ENCODE assay signal across 22 mouse cellular contexts in genomic region chr12:117127485-117127884, GRCm38 (mm10).
DNase-seq lines count a peak whose midpoint lies in the region; ATAC-seq and TF ChIP-seq lines count a peak whose summit lies in the region.
"Had no signal": no experiment of that assay in that cellular context is flagged by ENCODE, and none has a peak within 500 bp of the region (broad histone marks: within the 10 kb centered on the region; RNA-seq: fewer than 3 reads in every experiment).

No protein-coding gene starts in this region.

- H3K36me3 ChIP-seq in heart, postnatal 0 days (replicated peaks; ENCODE audit: control insufficient read depth, insufficient read depth, low read length) = no peaks in the 10 kb centered on the region
- H3K36me3 ChIP-seq in heart, embryonic 10.5 days = no peaks in the 10 kb centered on the region
- no peaks in the 10 kb centered on the region for H3K36me3 ChIP-seq in midbrain, embryonic 10.5 days
- H3K36me3 ChIP-seq in midbrain, postnatal 0 days (ENCODE audit: insufficient read depth, low read length) = no peaks in the 10 kb centered on the region
- H3K36me3 ChIP-seq: forebrain, embryonic 15.5 days; hindbrain, embryonic 10.5 days; neural tube, embryonic 12.5 days had no signal

- 51% methylated on average over 6 of the region's 6 CpGs for WGBS in heart, postnatal 0 days
- WGBS in heart, embryonic 10.5 days = 73% methylated on average over 6 of the region's 6 CpGs
- WGBS in midbrain, embryonic 10.5 days = 86% methylated on average over 6 of the region's 6 CpGs
- 66% methylated on average over 6 of the region's 6 CpGs for WGBS in midbrain, postnatal 0 days

- H3K4me3 ChIP-seq in heart, postnatal 0 days (ENCODE audit: low read depth, low read length) = no peak overlapping the region
- no peak overlapping the region for H3K4me3 ChIP-seq in heart, embryonic 10.5 days
- H3K4me3 ChIP-seq in midbrain, embryonic 10.5 days = no peak overlapping the region
- H3K4me3 ChIP-seq in midbrain, postnatal 0 days (ENCODE audit: low read depth, low read length) = no peak overlapping the region
- H3K4me3 ChIP-seq: forebrain, embryonic 15.5 days; gastrocnemius, adult 2 months; hindbrain, embryonic 10.5 days; megakaryocyte, embryonic 14.5 days; neural tube, embryonic 12.5 days had no signal

- no peaks in the 10 kb centered on the region for H3K9me3 ChIP-seq in heart, postnatal 0 days (replicated peaks; ENCODE audit: control insufficient read depth, low read length)
- H3K9me3 ChIP-seq in heart, embryonic 10.5 days = no peaks in the 10 kb centered on the region
- H3K9me3 ChIP-seq in midbrain, embryonic 10.5 days (replicated peaks) = no peaks in the 10 kb centered on the region
- no peaks in the 10 kb centered on the region for H3K9me3 ChIP-seq in midbrain, postnatal 0 days (ENCODE audit: low read length)
- H3K9me3 ChIP-seq: forebrain, embryonic 15.5 days; hindbrain, embryonic 10.5 days; megakaryocyte, embryonic 14.5 days; neural tube, embryonic 12.5 days had no signal

- DNase-seq in heart, postnatal 0 days (ENCODE audit: low spot score) = peak; percentile 32
- no peak for DNase-seq in heart, embryonic 10.5 days (ENCODE audit: low spot score)
- DNase-seq in midbrain, embryonic 10.5 days (ENCODE audit: low spot score) = no peak
- DNase-seq in midbrain, postnatal 0 days (ENCODE audit: low spot score) = no peak
- DNase-seq in brain, adult 2 months (ENCODE audit: low read depth, low spot score) = peak; percentile 88
- DNase-seq in left cerebral cortex, postnatal 25 days (ENCODE audit: low spot score in 2 of 2) = peak; percentile 22 to 86
- DNase-seq in kidney, postnatal 10 days = no peak
- no peak for DNase-seq in B cell, adult 2 months
- DNase-seq: adrenal gland, postnatal 14 days; cerebellum, adult 11-12 months; cerebellum, postnatal 14 days; gastrocnemius, adult 2 months; liver; lung, postnatal 10 days had no signal

- no peak overlapping the region for H3K9ac ChIP-seq in heart, postnatal 0 days (replicated peaks; ENCODE audit: low read depth, low read length)
- H3K9ac ChIP-seq in midbrain, postnatal 0 days (replicated peaks; ENCODE audit: low read length, poor library complexity, severe bottlenecking) = no peak overlapping the region
- H3K9ac ChIP-seq: forebrain, embryonic 15.5 days; neural tube, embryonic 12.5 days had no signal

- H3K4me1 ChIP-seq in heart, postnatal 0 days (ENCODE audit: control insufficient read depth, insufficient read depth) = no peaks in the 10 kb centered on the region; the same call in 1 of the 2 replicates
- no peaks in the 10 kb centered on the region for H3K4me1 ChIP-seq in heart, embryonic 10.5 days
- peaks cover 30% of the 10 kb centered on the region for H3K4me1 ChIP-seq in midbrain, embryonic 10.5 days
- H3K4me1 ChIP-seq in midbrain, postnatal 0 days (ENCODE audit: insufficient read depth, low read length) = 0 out of 2 replicates have a peak, but pooled peaks cover 5% of the 10 kb centered on the region
- H3K4me1 ChIP-seq: forebrain, embryonic 15.5 days; megakaryocyte, embryonic 14.5 days; neural tube, embryonic 12.5 days had no signal

- no peak for ATAC-seq in heart, postnatal 0 days (ENCODE audit: insufficient read depth, low read depth)
- ATAC-seq in midbrain, postnatal 0 days (ENCODE audit: low FRiP score) = no peak
- ATAC-seq: activated CD4-positive, CD25-positive, alpha-beta regulatory T cell, adult 4 months; CD4-positive, CD25-positive, alpha-beta regulatory T cell, adult 4 months; forebrain, embryonic 15.5 days; hindbrain, postnatal 0 days; intestine, postnatal 0 days had no signal

- TF ChIP-seq CTCF in heart, postnatal 0 days (IDR thresholded peaks at IDR 0.05; ENCODE audit: low read depth) = no peak
- TF ChIP-seq CTCF in midbrain, postnatal 0 days (IDR thresholded peaks at IDR 0.05) = no peak

- intact Hi-C loops in left cerebral cortex, postnatal 25 days (cut with DNase I) = loop anchor here (5.0 kb wide), 1 partner anchor 75 kb away; no protein-coding TSS in a partner anchor

- no peak for TF ChIP-seq EP300 in heart, postnatal 0 days (IDR thresholded peaks at IDR 0.05; ENCODE audit: low read depth)

- H3K27ac ChIP-seq in heart, postnatal 0 days (ENCODE audit: low read depth) = no peak overlapping the region
- no peak overlapping the region for H3K27ac ChIP-seq in heart, embryonic 10.5 days
- H3K27ac ChIP-seq in midbrain, embryonic 10.5 days (replicated peaks) = 0 out of 2 replicates have a peak overlapping the region, but pooled peaks have one; percentile 28
- H3K27ac ChIP-seq in midbrain, postnatal 0 days (ENCODE audit: low read depth, low read length) = no peak overlapping the region
- H3K27ac ChIP-seq: forebrain, embryonic 15.5 days; gastrocnemius, adult 2 months; hindbrain, embryonic 10.5 days; hindbrain, postnatal 0 days; neural tube, embryonic 12.5 days had no signal

- H3K27me3 ChIP-seq in heart, postnatal 0 days (ENCODE audit: control insufficient read depth, insufficient read depth, low read length) = 0 out of 2 replicates have a peak, but pooled peaks cover 5% of the 10 kb centered on the region
- H3K27me3 ChIP-seq in heart, embryonic 10.5 days (ENCODE audit: insufficient read depth, poor library complexity, severe bottlenecking) = no peaks in the 10 kb centered on the region
- H3K27me3 ChIP-seq in midbrain, embryonic 10.5 days (ENCODE audit: low read depth, poor library complexity, severe bottlenecking) = peaks cover 4% of the 10 kb centered on the region
- H3K27me3 ChIP-seq in midbrain, postnatal 0 days (ENCODE audit: insufficient read depth, low read length) = no peaks in the 10 kb centered on the region
- H3K27me3 ChIP-seq: forebrain, embryonic 15.5 days; neural tube, embryonic 12.5 days had no signal

- no peak overlapping the region for H3K4me2 ChIP-seq in heart, postnatal 0 days (ENCODE audit: low read depth, low read length)
- no peak overlapping the region for H3K4me2 ChIP-seq in midbrain, postnatal 0 days (ENCODE audit: low read depth, low read length, poor library complexity, severe bottlenecking)
- H3K4me2 ChIP-seq: forebrain, embryonic 15.5 days; neural tube, embryonic 12.5 days had no signal

Comparison
In these comparisons a context has a peak if more than half of its experiments do, and no peak if none do; other contexts are left out.
1. DNase-seq: peak in heart, postnatal 0 days (single experiment), brain, adult 2 months (single experiment) and left cerebral cortex, postnatal 25 days (2 of 2); none in heart, embryonic 10.5 days (single experiment), midbrain, embryonic 10.5 days (single experiment), midbrain, postnatal 0 days (single experiment), kidney, postnatal 10 days (single experiment) and B cell, adult 2 months (0 of 2).